Mouse (Mus musculus) heart, postnatal 0 days (tissue): Measurements from ENCODE around the gene Dpyd.

Source experiments
- CTCF ChIP-seq: IDR thresholded peaks from 2 replicates; pipeline ENCODE4 v1.5.1; 2016; ENCODE audit warnings: antibody characterized with exemption, control low read depth, low read depth
- EP300 ChIP-seq: IDR thresholded peaks from 2 replicates; pipeline ENCODE4 v1.6.1; 2016; ENCODE audit warnings: antibody characterized with exemption, low read depth

DNA sequence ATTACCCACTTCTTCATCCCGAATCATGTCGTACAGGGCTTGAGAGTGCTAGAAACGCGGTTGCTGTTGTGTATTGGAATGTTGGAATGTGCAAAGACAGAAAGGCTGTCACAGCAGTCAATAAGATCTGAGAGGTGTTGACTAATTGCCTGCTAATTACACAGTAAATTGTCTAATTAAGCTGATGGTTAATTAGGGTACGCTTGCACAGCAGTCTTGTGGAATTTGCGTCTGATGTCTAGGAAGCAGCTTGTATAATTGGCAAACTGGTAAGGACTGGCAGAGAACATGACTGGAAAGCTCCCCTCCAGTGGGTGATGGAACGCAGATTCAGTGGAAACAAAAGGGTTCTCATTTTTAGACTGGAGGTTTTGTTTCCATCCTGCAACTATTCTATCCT is 459.3 kb downstream of the Dpyd start:
- TF ChIP-seq EP300 (no peak), CTCF (no peak)
